Mouse (Mus musculus) adrenal gland, postnatal 4 days (tissue): Measurements from ENCODE around the gene Dpysl4. TPM values are rescaled to one million over a fixed set of nuclear protein-coding genes. Genes with fewer than 3 reads are reported as not detected.
A peak's percentile ranks its signal among the peaks of the same experiment; 100 is the strongest.

Experiments used
- DNase-seq, 2 experiments: peaks; one replicate each; pipeline ENCODE4 v3.0.0; 2021 to 2022; ENCODE audit warnings: low spot score in 2 of 2, mixed read lengths in 2 of 2
- total RNA-seq, 2 experiments: library from RNA; stranded (reverse); gene quantifications; 2 replicates each; pipeline ENCODE4 v1.2.3; 2021

Gene Dpysl4
- total RNA-seq, 2 experiments from 2014 or later = 5.9 to 6.1 TPM

GRCm38 (mm10) chr7:139095282-139095681, 9.5 kb downstream of the Dpysl4 start:
- DNase-seq = no peak

- DNase-seq = no peak
Measured at GRCm38 (mm10) chr7:139096399-139096798, 10.6 kb downstream of the Dpysl4 start.

- DNase-seq = no peak
Measured at GRCm38 (mm10) chr7:139100531-139101095, 14.8 kb downstream of the Dpysl4 start.

- DNase-seq = no peak
Measured at GRCm38 (mm10) chr7:139101286-139101804, 15.5 kb downstream of the Dpysl4 start.

DNA sequence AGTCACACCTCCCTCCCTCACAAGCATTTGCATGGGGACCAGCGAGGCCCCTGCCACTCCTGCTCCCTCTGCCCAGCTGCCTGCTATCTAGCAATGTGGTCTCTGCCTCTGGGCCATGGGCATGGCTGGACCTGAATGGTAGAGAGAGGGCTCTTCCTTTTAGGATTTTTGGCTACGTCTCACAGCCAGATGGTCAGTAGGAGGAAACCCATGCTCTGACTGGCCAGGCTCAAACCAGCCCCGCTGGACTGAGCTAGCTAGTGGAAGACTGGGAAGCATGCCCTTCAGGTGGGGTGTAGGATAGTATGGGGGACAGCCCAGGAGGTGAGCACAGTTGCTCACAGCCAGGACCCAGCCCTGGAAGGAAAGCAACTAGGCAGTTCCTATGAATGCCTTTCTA, 16.0 kb downstream of the Dpysl4 start:
- DNase-seq = no peak

DNA sequence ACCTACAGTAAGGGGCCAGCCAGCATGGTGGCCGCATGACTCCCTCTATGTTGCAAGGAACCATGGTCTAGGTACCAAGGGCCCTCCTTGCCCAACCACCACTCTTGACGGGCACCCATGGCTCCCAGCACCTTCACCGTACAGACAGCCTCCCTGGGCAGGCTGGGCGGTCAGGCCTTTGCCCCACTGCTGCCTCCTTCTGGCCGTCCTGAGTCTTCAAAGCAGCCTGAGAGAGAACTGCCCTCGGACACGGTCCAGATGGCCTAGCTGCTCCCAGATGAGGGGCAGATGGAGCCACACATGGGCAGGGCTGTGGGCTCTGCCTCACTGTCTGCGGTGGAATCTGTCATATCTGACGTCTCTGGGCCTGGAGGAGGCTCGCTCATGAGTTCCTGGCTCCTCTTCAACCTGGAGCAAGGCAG, 18.2 kb downstream of the Dpysl4 start:
- no peak for DNase-seq

GRCm38 (mm10) chr7:139105076-139105475, 19.3 kb downstream of the Dpysl4 start:
- DNase-seq = no peak

DNA sequence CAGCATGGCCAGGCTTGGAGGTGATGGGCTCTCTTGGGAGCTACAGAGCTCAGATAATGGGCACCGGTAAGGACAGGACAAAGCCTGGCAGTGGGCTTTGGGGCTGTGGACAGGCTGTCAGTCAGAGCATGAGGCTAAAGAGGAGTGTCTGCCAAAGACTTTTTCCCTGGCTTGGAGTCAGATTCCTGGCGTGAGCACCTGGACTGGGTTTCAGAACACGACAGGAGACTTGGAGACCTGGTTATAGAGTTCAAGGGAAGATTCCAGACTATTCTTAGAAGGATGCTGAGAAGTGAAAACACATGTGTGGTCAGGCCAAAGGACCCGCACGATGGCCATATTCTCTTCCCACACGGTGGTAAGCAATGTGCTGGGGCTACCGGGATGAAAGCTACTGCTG, 19.9 kb downstream of the Dpysl4 start:
- DNase-seq = no peak

- no peak for DNase-seq
Measured at GRCm38 (mm10) chr7:139107908-139108650, 22.3 kb downstream of the Dpysl4 start.

GRCm38 (mm10) chr7:139119152-139119774, 33.5 kb downstream of the Dpysl4 start:
- peak; percentile 44 to 67 for DNase-seq

- no peak for DNase-seq
Measured at GRCm38 (mm10) chr7:139119775-139120153, 34.0 kb downstream of the Dpysl4 start.

GRCm38 (mm10) chr7:139125881-139126280, 40.1 kb downstream of the Dpysl4 start:
- no peak for DNase-seq

DNA sequence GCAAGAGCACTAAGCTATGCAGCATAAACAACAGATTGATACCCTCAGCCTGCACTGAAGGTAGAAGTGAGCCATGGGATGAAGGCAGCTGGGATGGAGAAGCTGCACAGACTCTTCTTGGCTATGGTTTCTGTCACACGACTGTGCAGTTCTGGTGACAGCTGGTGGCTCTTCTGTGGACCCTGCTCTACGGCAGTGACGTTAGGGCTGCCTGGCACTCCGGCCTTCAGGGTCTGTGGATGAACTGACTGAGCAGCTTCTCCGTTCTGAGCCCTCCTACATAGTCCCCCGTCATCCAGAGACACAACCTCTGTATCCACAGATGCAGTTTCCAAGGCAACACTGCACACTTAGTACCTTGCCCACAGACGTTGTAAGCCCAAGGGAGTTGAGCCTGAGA, 40.7 kb downstream of the Dpysl4 start:
- no peak for DNase-seq

- no peak for DNase-seq
Measured at GRCm38 (mm10) chr7:139128994-139129393, 43.2 kb downstream of the Dpysl4 start.

GRCm38 (mm10) chr7:139130361-139130760, 44.6 kb downstream of the Dpysl4 start:
- no peak for DNase-seq

GRCm38 (mm10) chr7:139131538-139131937, 45.7 kb downstream of the Dpysl4 start:
- DNase-seq = no peak

DNA sequence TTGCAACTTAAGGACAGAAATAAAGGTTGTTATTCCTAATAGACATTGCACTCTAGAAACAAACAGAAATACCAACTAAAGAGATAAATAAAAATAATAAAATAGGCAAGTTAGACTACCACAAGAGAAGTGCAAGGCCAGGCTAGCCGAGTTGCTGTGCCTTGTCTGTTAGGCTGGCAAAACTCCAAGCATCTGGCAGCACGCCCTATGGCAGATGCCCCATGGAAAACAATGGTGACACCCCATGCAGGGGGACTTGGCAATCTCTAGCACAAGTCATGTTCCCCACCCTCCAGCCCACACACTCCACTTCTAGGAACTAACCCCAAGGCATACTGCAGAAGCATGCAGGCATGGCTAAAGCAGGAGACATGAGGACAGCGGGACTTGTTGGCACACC, 47.6 kb downstream of the Dpysl4 start:
- no peak for DNase-seq

DNA sequence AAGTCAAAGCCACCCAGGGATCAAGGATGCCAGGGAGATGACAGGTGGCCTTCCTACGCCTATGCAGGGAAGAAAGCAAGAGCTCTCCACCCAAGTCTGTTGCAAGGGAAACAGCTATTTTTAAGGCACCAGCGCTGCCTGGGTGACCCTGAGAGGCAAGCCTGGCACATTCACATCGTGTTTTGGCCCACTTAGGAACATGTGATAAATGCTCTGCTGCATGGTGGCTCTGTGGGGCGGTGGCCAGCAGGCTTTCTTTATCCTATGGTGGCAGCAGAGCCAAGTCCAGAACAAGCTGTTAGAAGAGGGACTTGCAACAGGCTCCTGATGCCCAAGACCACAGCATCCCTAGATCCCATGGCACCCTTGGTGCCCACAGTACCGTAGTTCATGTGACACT, 49.4 kb downstream of the Dpysl4 start:
- DNase-seq = no peak

DNA sequence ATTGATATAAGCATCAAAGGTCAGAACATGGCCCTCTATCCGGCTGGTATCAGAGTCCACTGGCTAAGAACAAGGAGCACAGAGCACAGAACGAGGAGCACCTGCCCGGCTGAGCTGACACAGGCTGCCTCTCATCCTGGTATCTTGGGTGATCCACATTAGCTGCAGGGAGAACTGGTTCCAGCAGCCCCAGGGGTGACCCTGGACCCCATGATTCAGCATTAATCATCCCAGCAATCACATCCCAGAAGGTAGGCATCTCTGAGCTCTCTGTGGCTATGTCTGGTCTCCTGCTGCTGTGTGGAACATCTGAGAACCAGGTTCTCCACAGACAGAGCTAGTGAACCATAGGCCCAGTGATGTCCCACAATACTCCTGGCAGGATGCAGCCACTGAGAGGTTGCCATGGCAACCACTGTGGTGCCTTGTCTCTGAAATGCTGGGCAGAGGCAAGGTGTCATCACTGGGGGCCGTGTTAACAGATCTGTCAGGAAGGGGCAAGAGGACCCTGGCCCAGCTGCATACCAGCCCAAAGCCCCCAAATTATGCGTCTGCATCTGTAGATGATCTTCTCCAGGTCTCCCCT, 51.2 kb downstream of the Dpysl4 start:
- no peak for DNase-seq

- DNase-seq = no peak
Measured at GRCm38 (mm10) chr7:139139921-139140461, 54.2 kb downstream of the Dpysl4 start.

GRCm38 (mm10) chr7:139143785-139144184, 58.0 kb downstream of the Dpysl4 start:
- DNase-seq = no peak

- DNase-seq = no peak
Measured at GRCm38 (mm10) chr7:139145891-139146290, 60.1 kb downstream of the Dpysl4 start.
